Mouse (Mus musculus) stomach, embryonic 16.5 days (tissue): ENCODE results near the gene Syce1. TPM values are rescaled to one million over a fixed set of nuclear protein-coding genes. Genes with fewer than 3 reads are reported as not detected.
"Not testable (repeated sequence)": the region's sequence is repeated elsewhere in the genome, so short reads cannot be mapped to it uniquely, and the experiment has no call there.

ENCODE experiments used
- ATAC-seq: fragments of 200-750 bp; cut with Nextera tagmentation; 2 replicates; pipeline ENCODE4 v1.8.0; 2017; ENCODE audit warnings: moderate number of reproducible peaks, moderate TSS enrichment; ENCODE audit not compliant: insufficient read depth, low FRiP score
- H3K27ac ChIP-seq: fragments of 300-500 bp; sonication (generic); 2 replicates; pipeline ENCODE4 v1.5.1; 2014; ENCODE audit warnings: low read length
- H3K27me3 ChIP-seq: fragments of 300-500 bp; sonication (generic); 2 replicates; pipeline ENCODE4 v1.6.1; 2014; ENCODE audit warnings: low read length, control low read depth, mixed read lengths; ENCODE audit not compliant: control insufficient read depth, insufficient read depth
- H3K36me3 ChIP-seq: fragments of 300-500 bp; sonication (generic); 2 replicates; pipeline ENCODE4 v1.6.1; 2014; ENCODE audit warnings: low read length; ENCODE audit not compliant: control insufficient read depth, insufficient read depth
- H3K4me1 ChIP-seq: fragments of 300-500 bp; sonication (generic); 2 replicates; pipeline ENCODE4 v1.6.1; 2014; ENCODE audit warnings: low read length, control low read depth, mixed read lengths; ENCODE audit not compliant: control insufficient read depth, insufficient read depth
- H3K4me2 ChIP-seq: fragments of 300-500 bp; sonication (generic); 2 replicates; pipeline ENCODE4 v1.6.1; 2014; ENCODE audit warnings: low read depth, low read length, mixed read lengths
- H3K4me3 ChIP-seq: fragments of 300-500 bp; sonication (generic); replicated peaks from 2 replicates; pipeline ENCODE4 v1.5.1; 2014; ENCODE audit warnings: mild to moderate bottlenecking, low read length
- H3K9ac ChIP-seq: fragments of 300-500 bp; sonication (generic); 2 replicates; pipeline ENCODE4 v1.6.1; 2014; ENCODE audit warnings: low read length
- H3K9me3 ChIP-seq: fragments of 300-500 bp; sonication (generic); replicated peaks from 2 replicates; pipeline ENCODE4 v1.6.1; 2016; ENCODE audit warnings: low read length, control low read depth; ENCODE audit not compliant: control insufficient read depth
- WGBS: fragments of 180-500 bp; shearing (Covaris S2); extraction: QIAGEN DNeasy Blood & Tissue Kit; methylation state at CpG from one replicate; pipeline ENCODE4 v1.1.7; 2014; 5-methylcytosine and 5-hydroxymethylcytosine counted together
- polyA plus RNA-seq: library from polyadenylated mRNA; unstranded; fragments of >200 nt; fragmentation: Nextera tagmentation; extraction: Ambion mirVana; gene quantifications from 2 replicates; pipeline ENCODE4 v1.2.1, GENCODE M21; 2015

Syce1 gene
- polyA plus RNA-seq, 1 experiment from 2014 or later, result 0.35 TPM

GRCm38 (mm10) chr7:140797619-140798018 is 10.0 kb upstream of the Syce1 start:
- H3K27me3 ChIP-seq, result no peaks in the 10 kb centered on the region
- H3K9me3 ChIP-seq, result no peaks in the 10 kb centered on the region
- no peak overlapping the region for H3K9ac ChIP-seq
- no peak overlapping the region for H3K27ac ChIP-seq
- H3K36me3 ChIP-seq, result no peaks in the 10 kb centered on the region
- 83% methylated on average over 3 of the region's 3 CpGs for WGBS
- H3K4me1 ChIP-seq, result no peaks in the 10 kb centered on the region
- no peak overlapping the region for H3K4me3 ChIP-seq
- no peak overlapping the region for H3K4me2 ChIP-seq
- ATAC-seq, result no peak

GRCm38 (mm10) chr7:140793541-140793940 is 5.9 kb upstream of the Syce1 start:
- Histone ChIP-seq H3K9ac (no peak overlapping the region), H3K36me3 (no peaks in the 10 kb centered on the region), H3K27ac (no peak overlapping the region), H3K4me1 (no peaks in the 10 kb centered on the region), H3K4me2 (no peak overlapping the region), H3K4me3 (no peak overlapping the region), H3K9me3 (no peaks in the 10 kb centered on the region), H3K27me3 (no peaks in the 10 kb centered on the region)
- WGBS, result 48% methylated on average over 4 of the region's 4 CpGs
- ATAC-seq, result no peak

GRCm38 (mm10) chr7:140788053-140788435 is 392 bp upstream of the Syce1 start:
- H3K36me3 ChIP-seq, result no peaks in the 10 kb centered on the region
- H3K9ac ChIP-seq, result no peak overlapping the region
- ATAC-seq, result no peak
- no peaks in the 10 kb centered on the region for H3K27me3 ChIP-seq
- no peaks in the 10 kb centered on the region for H3K9me3 ChIP-seq
- WGBS, result 83% methylated on average over 7 of the region's 7 CpGs
- H3K4me3 ChIP-seq, result no peak overlapping the region
- H3K4me1 ChIP-seq, result no peaks in the 10 kb centered on the region
- H3K4me2 ChIP-seq, result no peak overlapping the region
- no peak overlapping the region for H3K27ac ChIP-seq

- ATAC-seq, result no peak
- WGBS, result 77% methylated on average over 4 of the region's 4 CpGs
- Histone ChIP-seq H3K36me3 (no peaks in the 10 kb centered on the region), H3K27me3 (no peaks in the 10 kb centered on the region), H3K9ac (no peak overlapping the region), H3K9me3 (no peaks in the 10 kb centered on the region), H3K4me1 (no peaks in the 10 kb centered on the region), H3K27ac (no peak overlapping the region), H3K4me2 (no peak overlapping the region), H3K4me3 (no peak overlapping the region)
These were observed 7.1 kb downstream of the Syce1 start for GRCm38 (mm10) chr7:140780548-140780947.

GRCm38 (mm10) chr7:140765888-140766739 is 21.5 kb downstream of the Syce1 start:
- no peak overlapping the region for H3K4me2 ChIP-seq
- 67% methylated on average over 12 of the region's 12 CpGs for WGBS
- H3K27ac ChIP-seq, result no peak overlapping the region
- H3K9ac ChIP-seq, result no peak overlapping the region
- H3K27me3 ChIP-seq, result no peaks in the 10 kb centered on the region
- H3K9me3 ChIP-seq, result no peaks in the 10 kb centered on the region
- ATAC-seq, result no peak
- no peaks in the 10 kb centered on the region for H3K36me3 ChIP-seq
- H3K4me1 ChIP-seq, result no peaks in the 10 kb centered on the region
- H3K4me3 ChIP-seq, result no peak overlapping the region

GRCm38 (mm10) chr7:140765391-140765790 is 22.3 kb downstream of the Syce1 start:
- H3K4me1 ChIP-seq, H3K4me3 ChIP-seq, H3K36me3 ChIP-seq, H3K9ac ChIP-seq, ATAC-seq, H3K27me3 ChIP-seq, H3K9me3 ChIP-seq, H3K27ac ChIP-seq, H3K4me2 ChIP-seq: not testable (repeated sequence)
- 65% methylated on average over 1 of the region's 1 CpGs for WGBS

GRCm38 (mm10) chr7:140763447-140764020 is 24.1 kb downstream of the Syce1 start, which contains the start of gene Cyp2e1:
Gene Cyp2e1, plus strand, starts transcription at chr7:140763739.
- ATAC-seq, result no peak
- H3K9me3 ChIP-seq, result no peaks in the 10 kb centered on the region
- H3K4me3 ChIP-seq, result no peak within 1 kb of the TSS
- no peaks in the 10 kb centered on the region for H3K27me3 ChIP-seq
- no peak within 1 kb of the TSS for H3K4me2 ChIP-seq
- H3K27ac ChIP-seq, result no peak within 1 kb of the TSS
- no peaks in the 10 kb centered on the region for H3K4me1 ChIP-seq
- H3K9ac ChIP-seq, result no peak within 1 kb of the TSS
- no peaks in the 10 kb centered on the region for H3K36me3 ChIP-seq
- WGBS, result 87% methylated on average over 7 of the region's 7 CpGs

GRCm38 (mm10) chr7:140760647-140761046 is 27.0 kb downstream of the Syce1 start:
- H3K36me3 ChIP-seq, result no peaks in the 10 kb centered on the region
- no peak overlapping the region for H3K27ac ChIP-seq
- no peak for ATAC-seq
- H3K9ac ChIP-seq, result no peak overlapping the region
- no peaks in the 10 kb centered on the region for H3K4me1 ChIP-seq
- no peaks in the 10 kb centered on the region for H3K27me3 ChIP-seq
- no peaks in the 10 kb centered on the region for H3K9me3 ChIP-seq
- H3K4me2 ChIP-seq, result no peak overlapping the region
- no peak overlapping the region for H3K4me3 ChIP-seq

GRCm38 (mm10) chr7:140756151-140756854 is 31.3 kb downstream of the Syce1 start:
- no peak overlapping the region for H3K27ac ChIP-seq
- no peaks in the 10 kb centered on the region for H3K27me3 ChIP-seq
- H3K36me3 ChIP-seq, result no peaks in the 10 kb centered on the region
- no peak overlapping the region for H3K4me2 ChIP-seq
- WGBS, result 66% methylated on average over 4 of the region's 4 CpGs
- H3K9ac ChIP-seq, result no peak overlapping the region
- no peaks in the 10 kb centered on the region for H3K9me3 ChIP-seq
- no peak for ATAC-seq
- no peak overlapping the region for H3K4me3 ChIP-seq
- H3K4me1 ChIP-seq, result no peaks in the 10 kb centered on the region
